Mouse (Mus musculus) WW6 (cell line): ENCODE results near the gene Ssc5d.
A peak's percentile ranks its signal among the peaks of the same experiment; 100 is the strongest.

ENCODE experiments used
- DNase-seq: peaks from one replicate; pipeline ENCODE4 v3.0.0-alpha.2; 2013; ENCODE audit warnings: low read depth, low spot score

Gene Ssc5d

GRCm38 (mm10) chr7:4948386-4948785, 22.8 kb downstream of the Ssc5d start:
- DNase-seq: no peak

GRCm38 (mm10) chr7:4950561-4951342, 25.2 kb downstream of the Ssc5d start:
- DNase-seq: no peak

GRCm38 (mm10) chr7:4953815-4954445, 28.3 kb downstream of the Ssc5d start:
- DNase-seq: no peak

GRCm38 (mm10) chr7:4957361-4957760, 31.8 kb downstream of the Ssc5d start:
- no peak for DNase-seq

- no peak for DNase-seq
These were observed 37.9 kb downstream of the Ssc5d start for GRCm38 (mm10) chr7:4963527-4963926.

- peak; percentile 67 for DNase-seq
These were observed 38.7 kb downstream of the Ssc5d start, which contains the start of gene Sbk2 for GRCm38 (mm10) chr7:4964272-4964671. TSS of gene Sbk2 (minus strand) at chr7:4964406.

GRCm38 (mm10) chr7:4964988-4965387, 39.4 kb downstream of the Ssc5d start:
- DNase-seq: no peak

- no peak for DNase-seq
These were observed 45.5 kb downstream of the Ssc5d start, which contains the start of gene Sbk3 for GRCm38 (mm10) chr7:4971068-4971467. TSS of gene Sbk3 (minus strand) at chr7:4971168.

- no peak for DNase-seq
These were observed 46.1 kb downstream of the Ssc5d start for GRCm38 (mm10) chr7:4971710-4972109.

- DNase-seq: no peak
These were observed 46.9 kb downstream of the Ssc5d start for GRCm38 (mm10) chr7:4972321-4973047.

GRCm38 (mm10) chr7:4975455-4975854, 49.9 kb downstream of the Ssc5d start:
- no peak for DNase-seq

GRCm38 (mm10) chr7:4976832-4977231, 51.2 kb downstream of the Ssc5d start:
- no peak for DNase-seq

- DNase-seq: no peak
These were observed 62.7 kb downstream of the Ssc5d start for GRCm38 (mm10) chr7:4988250-4988649.

GRCm38 (mm10) chr7:4993347-4993998, 67.9 kb downstream of the Ssc5d start:
- DNase-seq: no peak

GRCm38 (mm10) chr7:4993999-4994788, 68.6 kb downstream of the Ssc5d start:
- DNase-seq: no peak
